Mouse (Mus musculus) thymus, adult 2 months (tissue): Measurements from ENCODE around the gene Olfr1313.

ENCODE experiments used
- CTCF ChIP-seq: fragments of 200-500 bp; IDR thresholded peaks from 2 replicates; pipeline ENCODE4 v1.5.1; 2012; ENCODE audit warnings: mild to moderate bottlenecking, control low read depth, low read length, moderate library complexity, borderline replicate concordance; ENCODE audit not compliant: control insufficient read depth, poor library complexity, insufficient read depth; ENCODE audit errors: extremely low read depth
- POLR2A ChIP-seq: fragments of 200-500 bp; IDR thresholded peaks from 2 replicates; pipeline ENCODE4 v1.6.1; 2012; ENCODE audit warnings: mild to moderate bottlenecking, low read length, control low read depth, moderate library complexity; ENCODE audit not compliant: control insufficient read depth, poor library complexity, insufficient read depth; ENCODE audit errors: extremely low read depth

DNA sequence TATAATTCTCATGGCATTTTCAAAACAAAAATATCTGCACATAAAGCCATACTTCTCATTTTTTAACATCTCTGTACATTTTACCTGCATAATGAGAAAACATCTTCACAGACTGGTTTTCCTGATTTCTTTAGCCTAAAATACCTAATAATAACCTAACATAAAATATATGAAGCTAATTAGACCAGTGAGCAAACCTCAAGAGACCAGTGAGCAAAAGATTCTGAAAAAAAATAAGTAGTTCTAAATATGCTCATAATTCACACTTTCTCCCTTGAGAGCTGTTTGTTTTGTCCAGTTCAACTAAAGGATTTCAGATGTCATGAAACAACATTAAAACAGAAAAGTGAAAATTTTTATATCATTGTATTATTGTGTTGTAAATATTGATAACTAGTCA, 19.0 kb upstream of the Olfr1313 start, which contains the start of gene Olfr1314:
- TF ChIP-seq CTCF (no peak), POLR2A (no peak)
